Mouse (Mus musculus): ENCODE data around the gene Mdk.

DNA sequence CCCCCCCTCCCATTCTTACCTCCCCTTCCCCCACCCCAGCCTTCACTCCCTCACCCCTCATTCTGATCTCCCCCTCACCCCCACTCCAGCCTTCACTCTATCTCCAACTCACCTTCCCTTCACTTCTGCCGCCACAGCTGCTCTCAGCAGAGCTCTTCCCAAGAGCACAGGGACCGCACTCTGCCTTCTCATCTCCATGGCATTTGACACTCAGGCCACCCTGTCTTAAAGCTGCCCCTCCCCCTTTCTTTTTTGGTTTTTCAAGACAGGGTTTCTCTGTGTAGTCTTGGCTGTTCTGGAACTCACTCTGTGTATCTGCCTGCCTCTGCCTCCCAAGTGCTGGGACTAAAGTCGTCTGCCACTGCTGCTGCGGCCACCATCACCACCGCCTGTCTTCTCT, 48.7 kb upstream of the Mdk start:
- TF ChIP-seq CTCF (IDR thresholded peaks at IDR 0.05; ENCODE audit: extremely low read depth, insufficient read length, insufficient replicate concordance, low read depth, low read length) = no peak
- no peak for TF ChIP-seq POLR2A (IDR thresholded peaks at IDR 0.05; ENCODE audit: low read depth, low read length)

Measured in small intestine, adult 2 months (tissue).